Mouse (Mus musculus): ENCODE measurements at regions not wholly inside any gene's neighbourhood (a gene's known extent, or its start where the extent isn't known, plus 50 kb on each side); places are given as distances from the start of the nearest gene placed in this dataset.

DNA sequence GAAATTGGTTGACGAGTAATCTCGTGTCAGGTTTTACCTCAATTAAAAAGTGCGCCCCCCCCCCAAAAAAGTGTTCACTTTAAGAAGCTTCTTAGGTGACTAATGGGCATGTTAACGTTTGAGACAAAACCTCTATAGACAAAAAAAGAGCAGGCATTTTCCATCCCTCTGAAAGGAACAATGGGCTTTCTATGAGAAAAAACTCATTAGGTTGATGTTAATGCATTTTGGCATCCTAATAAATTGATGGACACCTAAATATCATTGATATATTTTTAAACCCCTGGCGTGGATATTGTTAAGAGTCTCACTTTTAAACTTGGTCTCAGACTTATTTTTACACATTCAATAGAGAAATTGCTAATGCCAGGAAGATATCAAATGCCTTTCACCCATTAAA is 98.8 kb downstream of the Gxylt1 start:
- TF ChIP-seq CTCF (IDR thresholded peaks at IDR 0.05; ENCODE audit: low read depth, low read length), result no peak
- TF ChIP-seq POLR2A (IDR thresholded peaks at IDR 0.05; ENCODE audit: insufficient read depth, low read length), result no peak
